Mouse (Mus musculus) testis, adult 2 months (tissue): ENCODE measurements around the gene Ncl.

ENCODE experiments used
- CTCF ChIP-seq: fragments of 200-500 bp; IDR thresholded peaks from 2 replicates; pipeline ENCODE4 v1.5.1; 2012; ENCODE audit warnings: low read depth, mild to moderate bottlenecking, inconsistent platforms, low read length, moderate library complexity; ENCODE audit not compliant: control insufficient read depth, insufficient read depth, insufficient replicate concordance
- POLR2A ChIP-seq: fragments of 200-500 bp; IDR thresholded peaks from 2 replicates; pipeline ENCODE4 v1.6.1; 2012; ENCODE audit warnings: low read depth, mild to moderate bottlenecking, inconsistent platforms, low read length, moderate library complexity; ENCODE audit not compliant: control insufficient read depth

GRCm38 (mm10) chr1:86368086-86368485 lies 8.9 kb upstream of the Ncl start:
- TF ChIP-seq CTCF, result no peak
- TF ChIP-seq POLR2A, result no peak
